Mouse (Mus musculus): Measurements from ENCODE around the gene Fgf12.

The Fgf12 gene

GRCm38 (mm10) chr16:28603155-28603554 lies 149.7 kb downstream of the Fgf12 start:
- DNase-seq: no peak

DNA sequence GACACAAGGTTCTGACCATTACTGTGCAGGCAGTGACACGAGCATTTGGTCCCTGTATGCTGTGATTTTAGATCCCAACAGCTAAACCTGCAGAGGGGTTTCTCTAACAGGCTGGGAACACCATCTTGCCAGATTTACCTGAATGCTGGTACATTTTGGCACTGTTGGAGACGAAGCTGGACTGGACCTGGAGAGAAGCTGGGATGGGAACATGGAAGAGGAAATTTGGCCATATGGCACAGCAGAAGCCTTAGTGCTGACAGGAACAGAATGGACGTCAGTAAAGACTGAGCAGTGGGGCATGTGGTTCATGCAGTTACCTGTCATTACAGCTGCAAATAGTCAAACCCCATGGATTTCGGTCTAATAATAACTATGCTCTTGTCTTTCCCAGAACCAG lies 151.1 kb downstream of the Fgf12 start:
- DNase-seq: no peak

DNA sequence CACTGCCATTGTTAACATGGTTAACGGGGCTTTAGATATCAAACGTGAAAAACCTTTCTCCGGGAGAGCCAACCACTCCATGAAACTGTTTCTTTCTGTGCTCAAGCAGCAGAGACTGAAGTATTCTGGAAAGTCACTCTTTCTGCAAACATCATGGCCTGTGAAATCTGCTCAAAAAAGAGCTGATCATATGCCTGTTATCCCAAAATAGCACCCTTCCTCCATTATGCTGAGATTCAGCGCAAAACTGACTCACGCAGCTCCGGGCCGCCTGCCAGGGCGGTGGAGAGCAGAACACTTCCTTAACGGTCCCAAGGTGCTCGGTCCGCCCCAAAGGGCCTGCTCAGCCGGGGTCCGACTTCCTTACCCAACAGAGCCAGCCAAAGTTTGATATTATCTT lies 156.8 kb downstream of the Fgf12 start:
- DNase-seq: no peak

GRCm38 (mm10) chr16:28593075-28593915 lies 159.6 kb downstream of the Fgf12 start:
- DNase-seq: peak; percentile 72

- no peak for DNase-seq
Measured at GRCm38 (mm10) chr16:28592466-28592865, 160.4 kb downstream of the Fgf12 start.

GRCm38 (mm10) chr16:28591583-28591982 lies 161.3 kb downstream of the Fgf12 start:
- no peak for DNase-seq

- DNase-seq: no peak
Measured at GRCm38 (mm10) chr16:28572212-28572611, 180.7 kb downstream of the Fgf12 start.

- no peak for DNase-seq
Measured at GRCm38 (mm10) chr16:28564716-28565217, 188.1 kb downstream of the Fgf12 start.

DNA sequence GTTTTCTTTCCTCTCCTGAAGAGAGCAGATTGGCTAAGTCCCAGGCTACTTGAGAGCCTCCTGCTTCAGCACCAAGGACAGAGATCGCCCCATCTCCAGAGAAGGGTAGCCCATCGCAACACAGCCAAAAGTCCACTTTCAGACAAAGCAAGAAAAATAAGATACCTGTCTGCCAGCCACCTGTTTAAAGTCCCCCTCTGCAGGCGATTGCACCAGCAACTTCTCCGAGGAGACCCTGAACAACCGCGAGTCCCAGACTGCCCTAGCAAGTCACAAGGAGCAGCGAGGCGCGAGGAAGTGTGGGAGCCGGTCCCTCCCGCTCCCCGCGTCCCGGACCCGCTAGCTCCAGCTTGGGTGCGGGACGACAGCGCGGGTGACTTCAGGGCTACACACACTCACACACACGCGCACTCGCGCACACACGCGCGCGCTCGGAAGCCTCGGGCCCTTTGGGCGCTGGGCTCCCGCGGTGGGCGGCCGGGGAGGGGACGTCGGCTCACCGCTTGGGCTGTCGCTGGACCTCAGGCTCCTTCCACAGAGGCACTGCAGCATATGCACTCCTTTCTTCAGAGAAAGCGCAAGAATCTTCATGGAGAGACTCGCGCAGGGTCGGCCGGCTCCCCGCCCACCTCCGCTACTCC lies 188.7 kb downstream of the Fgf12 start:
- peak; percentile 43 for DNase-seq

DNA sequence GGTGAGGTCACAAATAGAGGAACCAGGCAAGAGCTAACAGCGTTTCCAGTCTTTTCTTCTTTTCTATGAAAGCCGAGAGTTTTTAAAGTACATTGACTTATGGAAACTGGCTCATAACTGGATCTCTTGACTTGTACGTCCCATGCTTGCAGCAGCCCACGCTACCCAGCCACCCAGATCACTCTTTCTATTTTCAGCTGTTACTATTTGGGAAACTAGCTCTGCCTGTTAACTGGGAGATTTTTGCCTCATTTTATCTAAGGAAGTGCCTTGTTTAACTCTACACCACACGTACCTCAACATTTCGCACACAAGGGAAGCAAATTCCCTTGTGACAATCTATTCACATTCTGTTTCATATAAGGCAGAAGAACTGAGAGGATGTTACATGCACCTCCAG lies 190.0 kb downstream of the Fgf12 start:
- DNase-seq: no peak

GRCm38 (mm10) chr16:28555219-28555618 lies 197.6 kb downstream of the Fgf12 start:
- no peak for DNase-seq

DNA sequence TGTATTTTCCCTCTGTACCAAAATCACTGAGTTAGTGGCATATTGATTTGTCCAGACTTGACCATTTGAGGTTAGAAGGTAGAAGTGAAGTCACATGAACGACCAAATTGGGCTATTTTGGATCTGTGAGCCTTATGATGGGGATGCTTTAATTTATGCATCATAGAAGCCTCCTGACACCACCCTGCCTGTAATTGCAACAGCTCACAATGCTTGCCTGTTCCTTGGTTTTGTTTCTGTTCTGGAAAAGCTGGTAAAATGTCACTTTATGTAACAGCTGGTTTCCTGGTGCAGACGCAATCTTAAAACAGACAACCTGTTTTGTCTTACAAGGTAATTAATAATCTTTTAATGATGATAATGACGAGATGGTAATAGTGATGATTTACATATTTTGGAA lies 213.4 kb downstream of the Fgf12 start:
- DNase-seq: no peak

GRCm38 (mm10) chr16:28517596-28518524 lies 235.0 kb downstream of the Fgf12 start:
- peak; percentile 67 for DNase-seq

DNA sequence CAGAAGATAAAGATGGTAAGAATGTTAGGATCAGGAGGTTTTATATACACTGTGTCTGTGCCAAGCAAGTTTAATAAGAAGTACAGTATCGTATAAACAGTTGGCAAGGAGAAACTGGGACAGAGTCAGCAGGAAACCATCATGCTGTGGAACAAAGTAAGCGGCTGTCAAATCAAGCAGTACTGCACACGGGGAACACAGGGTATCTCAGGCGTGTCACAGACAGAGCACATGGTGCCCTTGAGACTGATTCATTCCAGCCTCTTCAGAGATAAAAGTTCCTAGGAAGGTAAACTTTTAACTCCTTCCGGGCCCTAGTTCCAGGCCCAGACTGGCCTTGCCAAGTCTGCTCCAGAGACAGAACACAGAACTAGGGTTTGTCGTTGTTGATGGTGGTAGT lies 240.4 kb downstream of the Fgf12 start:
- DNase-seq: no peak

GRCm38 (mm10) chr16:28511413-28511812 lies 241.5 kb downstream of the Fgf12 start:
- DNase-seq: no peak

DNA sequence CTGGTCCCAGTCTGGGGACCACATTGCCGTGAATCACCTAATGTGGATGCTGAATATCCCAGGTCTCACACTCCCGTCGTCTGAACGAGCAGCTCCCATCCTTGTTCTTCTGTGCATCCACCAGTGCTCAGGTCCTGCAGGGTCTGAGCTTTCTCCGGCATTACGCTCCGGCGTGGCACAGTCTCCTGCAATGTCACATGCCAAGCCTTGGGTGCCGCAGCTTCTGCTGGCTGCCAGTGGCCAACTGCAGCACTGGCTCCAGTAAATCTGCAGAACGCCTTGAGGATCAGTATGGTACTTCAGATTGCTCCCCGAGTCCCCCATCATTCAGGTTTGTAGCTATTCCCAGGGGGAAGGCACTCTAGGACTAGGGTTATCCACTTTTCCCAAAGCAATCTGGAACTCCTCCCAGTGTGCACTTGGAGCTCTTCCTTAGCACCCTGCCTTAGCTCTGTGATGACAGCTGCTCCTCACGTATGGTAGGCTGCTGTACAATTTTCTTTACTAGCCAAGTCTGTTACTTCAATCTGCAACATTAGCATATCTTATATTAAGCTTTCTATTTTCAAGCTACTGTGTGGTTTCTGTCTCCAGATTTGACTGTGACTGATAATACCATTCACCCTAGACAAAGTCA lies 254.8 kb downstream of the Fgf12 start:
- no peak for DNase-seq

- peak; percentile 13 for DNase-seq
Measured at GRCm38 (mm10) chr16:28491711-28492110, 261.2 kb downstream of the Fgf12 start.

DNA sequence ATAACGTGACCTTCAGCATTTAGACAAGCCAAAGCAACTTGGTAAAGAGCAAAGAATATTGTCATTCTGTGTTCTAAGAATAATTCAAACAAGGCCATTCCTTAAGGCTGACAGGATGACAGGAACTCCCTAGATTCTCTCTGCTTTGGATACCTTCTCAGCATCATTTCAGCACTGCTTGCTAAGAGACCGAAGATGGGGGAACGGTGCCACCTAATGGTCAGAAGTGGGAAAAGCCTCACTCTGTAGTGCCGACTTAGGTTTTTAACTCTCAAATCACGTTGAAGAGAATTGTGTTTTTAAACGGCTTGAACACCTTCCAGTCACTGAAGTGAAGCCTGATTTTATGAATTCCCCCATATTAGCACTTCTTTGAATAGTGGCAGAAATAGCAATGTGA lies 262.4 kb downstream of the Fgf12 start:
- peak; percentile 67 for DNase-seq

DNA sequence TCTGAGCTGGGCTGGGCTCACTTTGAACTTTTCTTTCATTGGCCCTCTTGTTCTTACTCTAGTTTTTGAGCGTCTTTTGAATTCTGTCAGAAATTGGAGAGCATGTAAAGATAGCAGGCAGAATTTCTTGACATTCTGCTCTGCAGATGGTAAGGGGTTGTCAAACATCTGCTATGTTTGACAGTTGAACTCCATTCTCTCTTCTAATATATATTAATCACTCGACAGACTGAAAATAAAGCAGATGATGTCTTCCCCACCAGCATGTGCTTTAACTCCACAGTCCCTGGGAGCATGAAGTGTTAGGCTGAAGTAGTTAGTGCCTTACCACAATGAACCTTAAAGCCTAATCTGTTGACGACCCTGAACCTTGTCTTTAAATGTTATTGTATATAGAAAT lies 267.9 kb downstream of the Fgf12 start:
- no peak for DNase-seq

- DNase-seq: no peak
Measured at GRCm38 (mm10) chr16:28479022-28479421, 273.8 kb downstream of the Fgf12 start.

GRCm38 (mm10) chr16:28476651-28477050 lies 276.2 kb downstream of the Fgf12 start:
- DNase-seq: no peak

DNA sequence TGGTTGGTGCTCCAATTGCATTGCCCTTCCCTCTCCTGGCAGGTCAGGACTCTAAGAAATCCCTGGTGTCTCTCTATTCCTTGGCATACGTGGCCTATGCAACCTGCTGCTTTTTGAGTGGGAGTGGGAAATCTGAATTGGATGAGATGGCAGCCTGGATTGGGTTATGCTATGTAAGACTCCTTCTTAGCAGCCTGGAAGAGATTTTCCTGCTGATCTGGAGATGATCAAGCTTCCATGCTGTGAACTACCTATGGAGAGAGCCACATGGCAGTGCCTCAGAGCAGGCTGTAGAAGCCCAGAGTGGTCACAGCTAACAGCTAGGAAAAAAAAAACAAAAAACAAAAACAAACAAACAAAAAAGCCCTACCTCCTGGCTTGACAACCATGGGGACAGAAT lies 277.3 kb downstream of the Fgf12 start:
- DNase-seq: no peak

- DNase-seq: no peak
Measured at GRCm38 (mm10) chr16:28454821-28455220, 298.0 kb downstream of the Fgf12 start.

Measured in lung, postnatal 14 days (tissue).